Mouse (Mus musculus) heart, adult 2 months (tissue): ENCODE measurements around the gene Actb. TPM values are rescaled to one million over a fixed set of nuclear protein-coding genes. Genes with fewer than 3 reads are reported as not detected.

Experiments
- DNase-seq, 2 experiments: peaks; one replicate each; pipeline ENCODE4 v3.0.0; 2021
- H3K27ac ChIP-seq: fragments of 200-600 bp; 2 replicates; pipeline ENCODE4 v1.8.1; 2022
- H3K27me3 ChIP-seq: fragments of 200-500 bp; 2 replicates; pipeline ENCODE4 v1.6.1; 2012; ENCODE audit warnings: mild to moderate bottlenecking, low read length, inconsistent platforms, mixed read lengths; ENCODE audit not compliant: control insufficient read depth, insufficient read depth
- H3K36me3 ChIP-seq: fragments of 200-500 bp; 2 replicates; pipeline ENCODE4 v1.6.1; 2012; ENCODE audit warnings: low read length, inconsistent platforms; ENCODE audit not compliant: control insufficient read depth, insufficient read depth
- H3K4me1 ChIP-seq: fragments of 200-500 bp; 2 replicates; pipeline ENCODE4 v1.6.1; 2011; ENCODE audit warnings: low read length; ENCODE audit not compliant: control insufficient read depth, insufficient read depth
- H3K4me3 ChIP-seq: fragments of 200-600 bp; 2 replicates; pipeline ENCODE4 v1.8.1; 2022
- H3K79me2 ChIP-seq: fragments of 200-500 bp; replicated peaks from 2 replicates; pipeline ENCODE4 v1.6.1; 2012; ENCODE audit warnings: mild to moderate bottlenecking, inconsistent platforms, low read length, moderate library complexity, mixed read lengths; ENCODE audit not compliant: control insufficient read depth, insufficient read depth
- H3K9ac ChIP-seq: fragments of 200-500 bp; 2 replicates; pipeline ENCODE4 v1.6.1; 2012; ENCODE audit warnings: low read depth, mild to moderate bottlenecking, control low read depth, inconsistent platforms, low read length, mixed read lengths
- CTCF ChIP-seq: fragments of 200-600 bp; IDR thresholded peaks from 2 replicates; pipeline ENCODE4 v1.8.1; 2022; ENCODE audit warnings: antibody characterized with exemption, mild to moderate bottlenecking, moderate library complexity
- EP300 ChIP-seq: fragments of 200-500 bp; IDR thresholded peaks from 2 replicates; pipeline ENCODE4 v1.6.1; 2011; ENCODE audit warnings: low read depth, low read length, control low read depth; ENCODE audit not compliant: insufficient read depth
- POLR2A ChIP-seq: fragments of 200-500 bp; IDR thresholded peaks from 2 replicates; pipeline ENCODE4 v1.6.1; 2011; ENCODE audit warnings: mild to moderate bottlenecking, low read depth, low read length, control low read depth; ENCODE audit not compliant: insufficient read depth
- WGBS: fragments of 180-500 bp; shearing (Covaris S2); methylation state at CpG from one replicate; pipeline ENCODE4 v1.1.7; 2018; 5-methylcytosine and 5-hydroxymethylcytosine counted together
- intact Hi-C: fragments of 180-260 bp; cut with DNase I; formaldehyde crosslinking; loops from one replicate; pipeline ENCODE4 v1.15.1; 2025
- polyA plus RNA-seq: library from polyadenylated mRNA; depleted of rRNA; stranded (reverse); fragments of >200 nt; gene quantifications from 2 replicates; pipeline ENCODE4 v1.2.3, GENCODE M21; 2012
- total RNA-seq, 2 experiments: library from RNA; stranded (reverse); gene quantifications; 2 replicates each; pipeline ENCODE4 v1.2.3; 2021

The Actb gene
- total and polyA plus RNA-seq, 3 experiments, result 679 to 1,148 (median 987) TPM

- Histone ChIP-seq H3K36me3 (no peaks in the 10 kb centered on the region), H3K9ac (no peak overlapping the region), H3K4me1 (peaks cover 16% of the 10 kb centered on the region), H3K4me3 (no peak overlapping the region), H3K27ac (peak overlapping the region; percentile 20), H3K27me3 (no peaks in the 10 kb centered on the region), H3K79me2 (no peaks in the 10 kb centered on the region)
- intact Hi-C loops, result no loop called here
- DNase-seq, result no peak
- 73% methylated on average over 2 of the region's 2 CpGs for WGBS
- TF ChIP-seq CTCF, result no peak
- TF ChIP-seq POLR2A, result no peak
- TF ChIP-seq EP300, result no peak
Measured at GRCm38 (mm10) chr5:142911629-142912028, 5.1 kb upstream of the Actb start.

- Histone ChIP-seq H3K36me3 (peaks cover 3% of the 10 kb centered on the region), H3K27ac (peak overlapping the region; percentile 100), H3K27me3 (no peaks in the 10 kb centered on the region), H3K9ac (peak overlapping the region; percentile 42; the same call in 1 of the 2 replicates), H3K79me2 (peaks cover 2% of the 10 kb centered on the region; the same call in 1 of the 2 replicates), H3K4me3 (no peak overlapping the region), H3K4me1 (peaks cover 16% of the 10 kb centered on the region)
- WGBS, result 7% methylated on average over 8 of the region's 8 CpGs
- TF ChIP-seq EP300 (0 out of 2 replicates have a peak, but pooled peaks have one; percentile 19), CTCF (peak; percentile 34), POLR2A (no peak; the same call in 1 of the 2 replicates)
- DNase-seq, result peak; percentile 74 to 83
- intact Hi-C loops, result loop anchor here (1.0 kb wide), 1 partner anchor 11 kb away; no protein-coding TSS in a partner anchor
Measured at GRCm38 (mm10) chr5:142909576-142910278, 3.2 kb upstream of the Actb start.

GRCm38 (mm10) chr5:142908941-142909575 is 2.5 kb upstream of the Actb start:
- WGBS, result 11% methylated on average over 5 of the region's 5 CpGs
- no peak for TF ChIP-seq POLR2A
- no peak for TF ChIP-seq CTCF
- 0 out of 2 replicates have a peak, but pooled peaks have one; percentile 31 for TF ChIP-seq EP300
- Histone ChIP-seq H3K27ac (peak overlapping the region; percentile 100), H3K27me3 (no peaks in the 10 kb centered on the region), H3K79me2 (peaks cover 2% of the 10 kb centered on the region; the same call in 1 of the 2 replicates), H3K36me3 (peaks cover 7% of the 10 kb centered on the region), H3K4me1 (peaks cover 18% of the 10 kb centered on the region), H3K9ac (peak overlapping the region; percentile 42; the same call in 1 of the 2 replicates), H3K4me3 (no peak overlapping the region)
- peak; percentile 57 to 73 for DNase-seq
- intact Hi-C loops, result no loop called here

GRCm38 (mm10) chr5:142907803-142908559 is 1.4 kb upstream of the Actb start:
- H3K36me3 ChIP-seq, result peaks cover 7% of the 10 kb centered on the region
- H3K79me2 ChIP-seq, result peaks cover 2% of the 10 kb centered on the region; the same call in 1 of the 2 replicates
- peaks cover 22% of the 10 kb centered on the region for H3K4me1 ChIP-seq
- intact Hi-C loops, result loop anchor here (1.0 kb wide), 1 partner anchor 53 kb away; no protein-coding TSS in a partner anchor
- DNase-seq, result peak; percentile 76 to 82
- H3K27me3 ChIP-seq, result no peaks in the 10 kb centered on the region
- TF ChIP-seq EP300, result no peak
- 0 out of 2 replicates have a peak, but pooled peaks have one; percentile 41 for TF ChIP-seq POLR2A
- no peak for TF ChIP-seq CTCF
- WGBS, result 21% methylated on average over 5 of the region's 5 CpGs
- peak overlapping the region; percentile 100 for H3K27ac ChIP-seq
- H3K4me3 ChIP-seq, result peak overlapping the region; percentile 93
- peak overlapping the region; percentile 79 for H3K9ac ChIP-seq

GRCm38 (mm10) chr5:142907048-142907802 is 671 bp upstream of the Actb start:
- DNase-seq, result peak; percentile 75 to 81
- Histone ChIP-seq H3K27me3 (no peaks in the 10 kb centered on the region), H3K36me3 (peaks cover 13% of the 10 kb centered on the region), H3K79me2 (peaks cover 2% of the 10 kb centered on the region; the same call in 1 of the 2 replicates), H3K9ac (peak overlapping the region; percentile 79), H3K4me3 (peak overlapping the region; percentile 93), H3K4me1 (peaks cover 26% of the 10 kb centered on the region), H3K27ac (peak overlapping the region; percentile 100)
- TF ChIP-seq CTCF (no peak), EP300 (no peak), POLR2A (no peak)
- WGBS, result 7% methylated on average over 14 of the region's 14 CpGs
- intact Hi-C loops, result loop anchor here (1.0 kb wide), 1 partner anchor 54 kb away; no protein-coding TSS in a partner anchor
